Mouse (Mus musculus): Measurements from ENCODE around the gene Slc35g1. TPM values are rescaled to one million over a fixed set of nuclear protein-coding genes. Genes with fewer than 3 reads are reported as not detected.

Gene Slc35g1
- 9.0 and 9.1 TPM in 2 replicates for polyA plus RNA-seq (2015; fragmentation: Nextera tagmentation; extraction: Ambion mirVana)

DNA sequence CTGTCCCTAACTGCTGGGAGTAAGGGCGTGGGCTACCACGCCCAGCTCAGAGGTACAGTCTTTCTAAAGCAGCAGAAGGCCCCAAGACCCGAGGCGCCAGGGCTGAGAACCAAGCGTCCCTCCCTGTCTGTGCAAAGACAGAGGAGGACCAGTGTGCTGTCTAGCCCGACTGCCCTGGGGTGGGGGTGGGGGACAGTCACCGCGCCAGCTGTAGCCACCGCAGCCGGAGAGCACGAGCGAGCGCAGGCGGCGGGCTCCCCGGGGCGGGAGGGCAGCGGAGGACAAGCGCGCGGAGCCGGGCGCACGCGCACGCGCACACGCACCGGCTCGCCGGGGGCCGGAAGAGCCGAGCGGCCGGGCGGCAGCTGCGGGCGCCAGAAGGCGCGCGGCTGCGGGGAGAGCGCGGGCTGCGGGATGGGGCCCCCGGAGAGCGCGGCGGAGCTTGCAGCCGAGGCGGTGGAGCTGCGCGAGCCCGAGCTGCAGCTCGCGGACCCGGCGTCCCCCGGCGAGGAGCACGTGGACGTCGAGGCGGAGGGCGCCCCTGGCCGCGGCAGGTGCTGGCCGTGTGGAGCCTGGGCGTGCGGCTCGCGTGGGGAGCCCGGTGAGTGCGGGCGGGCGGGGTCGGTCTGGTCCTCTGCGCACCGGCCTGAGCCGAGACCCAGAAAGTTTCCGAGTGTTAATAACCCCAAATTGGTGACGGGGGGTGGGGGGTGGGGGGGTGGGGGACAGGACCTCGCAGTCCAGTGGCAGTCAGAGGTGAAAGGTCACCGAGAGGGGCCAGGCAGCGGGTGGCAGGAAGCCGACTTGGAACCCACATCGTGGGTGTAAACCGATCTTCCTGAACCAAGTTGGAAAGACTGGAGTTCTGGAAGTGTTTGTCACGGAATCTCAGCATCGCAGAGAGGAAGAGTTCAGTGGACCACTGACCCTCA is at the start of gene Slc35g1:
TSS of gene Slc35g1 (plus strand) at position 280 of the 932 bp plus-strand sequence.
- Histone ChIP-seq H3K27ac (ENCODE audit: low read length) (peak within 1 kb of the TSS; percentile 50), H3K9me3 (replicated peaks; ENCODE audit: control insufficient read depth, low read length) (no peaks in the 10 kb centered on the region)
- ATAC-seq (ENCODE audit: insufficient read depth, low FRiP score), result peak; percentile 92

DNA sequence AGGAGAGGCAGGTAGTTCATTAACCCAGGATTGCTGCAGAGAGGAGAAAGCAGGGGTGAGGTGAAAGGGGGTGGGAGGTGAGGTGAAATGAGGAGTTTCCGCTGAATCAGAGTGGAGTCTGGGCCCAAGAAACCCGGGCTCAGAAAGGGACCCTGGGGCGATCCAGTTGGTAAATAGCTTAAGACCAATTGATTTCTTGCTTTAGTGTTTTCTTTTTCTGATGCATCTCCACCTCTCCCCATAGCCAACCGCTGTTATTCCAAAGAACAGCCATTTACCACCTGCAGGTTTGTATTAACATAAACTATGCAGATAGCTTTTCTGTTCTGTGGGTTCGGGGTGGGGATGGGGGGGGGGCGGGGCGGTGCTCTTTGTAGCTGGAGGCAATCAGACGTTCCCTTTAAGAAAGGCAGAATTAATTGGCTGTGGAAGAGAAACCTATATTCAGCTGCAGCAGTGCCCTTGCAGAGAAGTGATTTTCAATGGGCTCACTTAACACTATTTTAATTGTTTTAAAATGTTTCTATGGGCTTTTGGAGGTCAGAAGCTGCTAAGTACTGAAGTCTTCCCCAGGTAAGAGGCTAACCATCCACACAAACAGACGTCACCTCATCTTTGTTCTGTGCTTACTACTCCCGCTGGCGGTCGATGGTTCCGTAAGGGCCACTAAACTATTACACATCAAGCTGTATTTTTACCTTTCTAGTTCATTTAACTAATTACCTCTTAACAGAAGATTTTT is 47.3 kb upstream of the Slc35g1 start:
- Histone ChIP-seq H3K36me3 (ENCODE audit: control insufficient read depth, insufficient read depth, low read length) (no peaks in the 10 kb centered on the region), H3K27ac (ENCODE audit: low read length) (no peak overlapping the region), H3K4me1 (ENCODE audit: control insufficient read depth, insufficient read depth, low read length) (no peaks in the 10 kb centered on the region), H3K4me3 (replicated peaks; ENCODE audit: low read length) (no peak overlapping the region), H3K4me2 (ENCODE audit: low read depth, low read length) (no peak overlapping the region), H3K9me3 (replicated peaks; ENCODE audit: control insufficient read depth, low read length) (no peaks in the 10 kb centered on the region), H3K27me3 (ENCODE audit: control insufficient read depth, insufficient read depth, low read length) (no peaks in the 10 kb centered on the region), H3K9ac (ENCODE audit: low read length) (no peak overlapping the region)
- no peak for ATAC-seq (ENCODE audit: insufficient read depth, low FRiP score)
- WGBS, result 41% methylated on average over 13 of the region's 13 CpGs

More for the DNA sequence above, at the start of gene Slc35g1:
- 0 out of 2 replicates have a peak, but pooled peaks cover 2% of the 10 kb centered on the region for H3K4me1 ChIP-seq (ENCODE audit: control insufficient read depth, insufficient read depth, low read length)
- peak within 1 kb of the TSS; percentile 88 for H3K4me2 ChIP-seq (ENCODE audit: low read depth, low read length)
- H3K27me3 ChIP-seq (ENCODE audit: control insufficient read depth, insufficient read depth, low read length), result no peaks in the 10 kb centered on the region
- WGBS, result under 1% methylated on average over 85 of the region's 90 CpGs
- H3K9ac ChIP-seq (ENCODE audit: low read length), result peak within 1 kb of the TSS; percentile 83
- no peaks in the 10 kb centered on the region for H3K36me3 ChIP-seq (ENCODE audit: control insufficient read depth, insufficient read depth, low read length)
- H3K4me3 ChIP-seq (replicated peaks; ENCODE audit: low read length), result peak within 1 kb of the TSS; percentile 71

DNA sequence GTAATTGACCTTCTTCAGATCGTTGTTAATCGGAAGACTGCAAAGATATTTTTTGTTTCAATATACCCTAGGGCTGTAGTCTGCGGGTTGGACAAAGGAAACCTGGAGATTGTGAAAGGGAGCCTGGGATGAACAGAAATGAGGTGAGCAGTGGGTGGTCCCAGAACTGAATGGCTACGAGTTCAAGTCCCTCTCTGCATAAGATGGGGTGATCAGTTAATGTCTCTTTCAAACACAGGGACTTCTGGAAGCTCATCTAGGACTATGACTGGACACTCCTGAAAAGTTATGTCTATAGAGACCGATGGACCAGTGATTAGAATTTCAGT is 46.8 kb upstream of the Slc35g1 start:
- Histone ChIP-seq H3K9ac (ENCODE audit: low read length) (no peak overlapping the region), H3K4me2 (ENCODE audit: low read depth, low read length) (no peak overlapping the region), H3K4me1 (ENCODE audit: control insufficient read depth, insufficient read depth, low read length) (no peaks in the 10 kb centered on the region), H3K27ac (ENCODE audit: low read length) (no peak overlapping the region), H3K9me3 (replicated peaks; ENCODE audit: control insufficient read depth, low read length) (no peaks in the 10 kb centered on the region), H3K4me3 (replicated peaks; ENCODE audit: low read length) (no peak overlapping the region), H3K27me3 (ENCODE audit: control insufficient read depth, insufficient read depth, low read length) (no peaks in the 10 kb centered on the region), H3K36me3 (ENCODE audit: control insufficient read depth, insufficient read depth, low read length) (no peaks in the 10 kb centered on the region)
- no peak for ATAC-seq (ENCODE audit: insufficient read depth, low FRiP score)
- 82% methylated on average over 5 of the region's 5 CpGs for WGBS

DNA sequence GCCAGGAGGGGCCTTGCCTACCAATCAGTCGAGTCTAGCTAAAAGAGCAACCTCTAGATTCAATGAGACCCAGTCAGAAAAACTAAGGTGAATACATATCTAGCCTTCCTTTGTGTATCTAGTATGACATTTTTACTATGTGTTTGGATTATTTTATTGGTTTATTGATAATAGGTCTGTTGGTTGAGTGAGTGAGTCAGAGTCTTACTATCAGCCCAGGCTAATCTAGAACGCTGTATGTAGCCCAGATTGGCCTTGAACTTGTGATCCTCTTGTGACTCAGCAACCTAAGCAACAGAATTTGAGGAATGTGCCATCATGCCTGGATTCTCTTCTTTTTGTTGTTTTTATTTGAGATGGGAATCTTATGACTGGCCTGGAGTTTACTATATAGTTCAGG is 44.6 kb upstream of the Slc35g1 start:
- H3K36me3 ChIP-seq (ENCODE audit: control insufficient read depth, insufficient read depth, low read length), result no peaks in the 10 kb centered on the region
- no peak overlapping the region for H3K27ac ChIP-seq (ENCODE audit: low read length)
- ATAC-seq (ENCODE audit: insufficient read depth, low FRiP score), result no peak
- H3K9me3 ChIP-seq (replicated peaks; ENCODE audit: control insufficient read depth, low read length), result no peaks in the 10 kb centered on the region
- no peak overlapping the region for H3K4me2 ChIP-seq (ENCODE audit: low read depth, low read length)
- no peaks in the 10 kb centered on the region for H3K27me3 ChIP-seq (ENCODE audit: control insufficient read depth, insufficient read depth, low read length)
- WGBS, result 68% methylated on average over 2 of the region's 2 CpGs
- no peak overlapping the region for H3K4me3 ChIP-seq (replicated peaks; ENCODE audit: low read length)
- no peak overlapping the region for H3K9ac ChIP-seq (ENCODE audit: low read length)
- no peaks in the 10 kb centered on the region for H3K4me1 ChIP-seq (ENCODE audit: control insufficient read depth, insufficient read depth, low read length)

DNA sequence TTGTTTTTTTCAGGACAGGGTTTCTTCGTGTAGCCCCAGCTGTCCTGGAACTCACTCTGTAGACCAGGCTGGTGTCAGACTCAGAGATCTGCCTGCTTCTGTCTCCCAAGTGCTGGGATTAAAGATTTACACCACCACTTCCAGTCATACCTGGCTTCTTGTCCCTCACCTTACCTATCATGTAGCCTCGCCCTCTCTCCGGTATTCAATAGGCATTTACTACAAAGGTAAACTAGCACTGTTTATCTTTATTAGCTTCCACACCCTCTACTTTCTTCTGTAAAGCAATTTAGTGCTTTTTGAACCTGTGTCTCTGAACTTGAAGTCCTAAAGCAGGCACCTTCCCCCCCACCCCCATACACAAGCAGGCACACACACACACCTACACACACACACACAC is 44.1 kb upstream of the Slc35g1 start:
- no peak; the same call in 1 of the 2 replicates for ATAC-seq (ENCODE audit: insufficient read depth, low FRiP score)
- H3K4me2 ChIP-seq (ENCODE audit: low read depth, low read length), result no peak overlapping the region
- H3K27ac ChIP-seq (ENCODE audit: low read length), result no peak overlapping the region
- H3K36me3 ChIP-seq (ENCODE audit: control insufficient read depth, insufficient read depth, low read length), result no peaks in the 10 kb centered on the region
- no peak overlapping the region for H3K4me3 ChIP-seq (replicated peaks; ENCODE audit: low read length)
- H3K4me1 ChIP-seq (ENCODE audit: control insufficient read depth, insufficient read depth, low read length), result no peaks in the 10 kb centered on the region
- H3K9me3 ChIP-seq (replicated peaks; ENCODE audit: control insufficient read depth, low read length), result no peaks in the 10 kb centered on the region
- no peak overlapping the region for H3K9ac ChIP-seq (ENCODE audit: low read length)
- no peaks in the 10 kb centered on the region for H3K27me3 ChIP-seq (ENCODE audit: control insufficient read depth, insufficient read depth, low read length)
- 72% methylated on average over 3 of the region's 3 CpGs for WGBS

DNA sequence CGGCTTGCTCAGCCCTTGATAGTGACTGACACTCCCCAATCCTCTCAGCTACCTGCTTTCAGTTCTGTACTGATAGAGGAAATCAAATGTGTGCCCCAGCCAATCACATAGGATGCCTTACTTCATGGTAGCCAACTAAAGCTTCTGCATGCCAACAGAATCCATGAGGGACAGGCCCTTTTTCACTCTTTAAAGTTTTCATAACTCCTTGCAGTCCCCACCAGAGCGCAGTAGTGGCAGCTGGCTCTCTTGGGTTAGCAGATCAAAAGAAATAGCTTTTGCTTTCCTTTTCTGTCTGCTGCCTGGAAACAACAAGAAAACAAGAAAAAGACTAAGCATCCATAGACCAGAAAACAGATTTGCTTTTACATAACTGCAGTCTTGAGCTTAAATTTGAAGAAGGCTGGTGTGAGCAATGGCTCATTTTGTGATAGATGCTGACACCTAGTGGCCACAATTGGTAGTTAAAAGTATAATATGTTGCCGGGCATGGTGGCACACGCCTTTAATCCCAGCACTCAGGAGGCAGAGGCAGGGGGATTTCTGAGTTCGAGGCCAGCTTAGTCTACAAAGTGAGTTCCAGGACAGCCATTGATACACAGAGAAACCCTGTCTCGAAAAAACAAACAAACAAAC is 43.2 kb upstream of the Slc35g1 start:
- Histone ChIP-seq H3K9me3 (replicated peaks; ENCODE audit: control insufficient read depth, low read length) (no peaks in the 10 kb centered on the region), H3K4me1 (ENCODE audit: control insufficient read depth, insufficient read depth, low read length) (no peaks in the 10 kb centered on the region), H3K9ac (ENCODE audit: low read length) (no peak overlapping the region), H3K4me3 (replicated peaks; ENCODE audit: low read length) (no peak overlapping the region), H3K4me2 (ENCODE audit: low read depth, low read length) (no peak overlapping the region), H3K27ac (ENCODE audit: low read length) (no peak overlapping the region), H3K27me3 (ENCODE audit: control insufficient read depth, insufficient read depth, low read length) (no peaks in the 10 kb centered on the region), H3K36me3 (ENCODE audit: control insufficient read depth, insufficient read depth, low read length) (no peaks in the 10 kb centered on the region)
- 35% methylated on average over 6 of the region's 6 CpGs for WGBS
- ATAC-seq (ENCODE audit: insufficient read depth, low FRiP score), result peak; percentile 56; the same call in 1 of the 2 replicates

DNA sequence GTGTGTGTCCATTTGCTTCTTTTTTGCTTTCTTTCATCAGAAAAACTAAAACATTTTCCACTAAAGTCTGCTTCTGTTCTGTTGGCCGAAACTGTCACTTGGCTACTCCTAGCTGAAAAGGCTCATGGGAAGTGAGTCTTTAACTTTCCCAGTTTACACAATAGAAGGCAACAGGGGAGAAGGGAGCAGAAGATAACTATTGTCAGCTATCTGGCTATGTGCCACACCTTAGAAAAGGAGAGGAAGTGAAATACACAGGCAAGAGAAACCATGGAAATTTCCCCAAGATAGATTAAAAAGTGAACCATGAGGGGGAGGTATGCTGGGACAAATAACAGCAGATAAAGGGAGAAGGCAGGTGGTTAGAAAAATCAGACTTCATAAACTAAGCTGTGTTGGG is 41.5 kb upstream of the Slc35g1 start:
- H3K36me3 ChIP-seq (ENCODE audit: control insufficient read depth, insufficient read depth, low read length), result no peaks in the 10 kb centered on the region
- no peak overlapping the region for H3K27ac ChIP-seq (ENCODE audit: low read length)
- 94% methylated on average over 1 of the region's 1 CpGs for WGBS
- no peaks in the 10 kb centered on the region for H3K4me1 ChIP-seq (ENCODE audit: control insufficient read depth, insufficient read depth, low read length)
- no peaks in the 10 kb centered on the region for H3K9me3 ChIP-seq (replicated peaks; ENCODE audit: control insufficient read depth, low read length)
- no peaks in the 10 kb centered on the region for H3K27me3 ChIP-seq (ENCODE audit: control insufficient read depth, insufficient read depth, low read length)
- no peak overlapping the region for H3K4me3 ChIP-seq (replicated peaks; ENCODE audit: low read length)
- no peak for ATAC-seq (ENCODE audit: insufficient read depth, low FRiP score)
- H3K9ac ChIP-seq (ENCODE audit: low read length), result no peak overlapping the region
- H3K4me2 ChIP-seq (ENCODE audit: low read depth, low read length), result no peak overlapping the region

DNA sequence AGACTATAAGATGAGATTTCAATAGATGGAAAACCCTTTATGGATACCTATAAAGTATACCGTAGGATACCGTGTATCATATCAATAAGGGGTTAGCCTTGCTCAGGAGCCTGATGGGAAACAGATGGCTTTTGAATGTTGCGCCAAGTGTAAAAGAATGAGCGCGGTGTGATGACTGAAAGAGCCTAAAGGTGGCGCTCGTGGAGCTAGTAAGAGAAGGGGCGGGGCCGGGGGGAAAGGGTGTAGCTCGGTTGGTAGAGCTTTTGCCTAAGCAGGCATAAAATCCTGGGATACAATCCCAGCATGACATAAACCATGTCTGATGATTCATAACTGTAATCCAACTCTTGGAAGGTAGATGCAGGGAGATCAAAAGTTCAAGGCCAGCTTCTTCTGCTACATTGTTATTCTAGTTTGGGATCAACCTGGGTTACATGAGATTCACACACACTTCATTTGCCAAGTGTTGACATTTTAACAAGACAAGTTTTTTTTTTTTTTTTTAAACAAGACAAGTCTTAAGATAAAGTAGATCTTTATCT is 40.9 kb upstream of the Slc35g1 start:
- H3K4me3 ChIP-seq (replicated peaks; ENCODE audit: low read length), result no peak overlapping the region
- no peak overlapping the region for H3K4me2 ChIP-seq (ENCODE audit: low read depth, low read length)
- no peaks in the 10 kb centered on the region for H3K36me3 ChIP-seq (ENCODE audit: control insufficient read depth, insufficient read depth, low read length)
- H3K9me3 ChIP-seq (replicated peaks; ENCODE audit: control insufficient read depth, low read length), result no peaks in the 10 kb centered on the region
- ATAC-seq (ENCODE audit: insufficient read depth, low FRiP score), result no peak
- H3K27me3 ChIP-seq (ENCODE audit: control insufficient read depth, insufficient read depth, low read length), result no peaks in the 10 kb centered on the region
- no peak overlapping the region for H3K9ac ChIP-seq (ENCODE audit: low read length)
- 63% methylated on average over 10 of the region's 10 CpGs for WGBS
- H3K27ac ChIP-seq (ENCODE audit: low read length), result no peak overlapping the region
- H3K4me1 ChIP-seq (ENCODE audit: control insufficient read depth, insufficient read depth, low read length), result no peaks in the 10 kb centered on the region
